In genomic region chr1:161788339-161788738, GRCm38 (mm10) we compare ENCODE assay signal across 18 mouse cellular contexts. TPM values are rescaled to one million over a fixed set of nuclear protein-coding genes. Genes with fewer than 3 reads are reported as not detected.
A peak's percentile ranks its signal among the peaks of the same experiment; 100 is the strongest.
DNase-seq lines count a peak whose midpoint lies in the region; ATAC-seq lines count a peak whose summit lies in the region.
"Had no signal": no experiment of that assay in that cellular context is flagged by ENCODE, and none has a peak within 500 bp of the region (broad histone marks: within the 10 kb centered on the region; RNA-seq: fewer than 3 reads in every experiment).

TSS of gene Fasl (minus strand) at chr1:161788495.

- peak; percentile 86 for DNase-seq in CD4-positive, CD25-positive, alpha-beta regulatory T cell, adult 2 months (ENCODE audit: low read depth, low spot score)
- DNase-seq in WW6 (ENCODE audit: low read depth, low spot score) = peak; percentile 14
- DNase-seq in thymus, postnatal 14 days = peak; percentile 60
- no peak for DNase-seq in lung, postnatal 25 days (ENCODE audit: low spot score)
- no peak for DNase-seq in ovary, adult 18-20 months (ENCODE audit: low spot score)
- no peak for DNase-seq in adrenal gland, postnatal 36 days
- DNase-seq: B cell, adult 2 months; cerebellum, adult 9-10 months; gastrocnemius, postnatal 36 days; heart, postnatal 36 days; kidney, adult 2 months; kidney, postnatal 14 days; layer of hippocampus, postnatal 36 days had no signal

- peak; percentile 52; the same call in 1 of the 2 replicates for ATAC-seq in monocyte, adult 5-6 weeks (replicated peaks; ENCODE audit: insufficient number of reproducible peaks, low FRiP score, low TSS enrichment, poor library complexity, severe bottlenecking)
- ATAC-seq: forebrain, embryonic 13.5 days; hindbrain, embryonic 16.5 days had no signal

RNA-seq across cellular contexts. Expression of gene Fasl, which starts in this region (rescaled TPM):
- 161 to 263 TPM (median 164 TPM) in 3 replicates for total RNA-seq in monocyte, adult 5-6 weeks (2017)
- under 1 TPM in 1 of 2 experiments, not detected in 1; 0.17 TPM for total RNA-seq in adrenal gland, postnatal 36 days (2021)
- total RNA-seq: common myeloid progenitor, adult 5-6 weeks; gastrocnemius, postnatal 36 days; heart, postnatal 36 days; left cerebral cortex, postnatal 14 days had no signal

Comparison
In these comparisons a context has a peak if more than half of its experiments do, and no peak if none do; other contexts are left out.
1. RNA of gene Fasl (total RNA-seq): 161 to 263 TPM in monocyte, adult 5-6 weeks; 0.17 TPM in adrenal gland, postnatal 36 days; every median in the first group is over 100 times any median in the second.
2. DNase-seq: peak in CD4-positive, CD25-positive, alpha-beta regulatory T cell, adult 2 months (single experiment), WW6 (single experiment) and thymus, postnatal 14 days (single experiment); none in lung, postnatal 25 days (single experiment), ovary, adult 18-20 months (single experiment) and adrenal gland, postnatal 36 days (0 of 2).